Mouse (Mus musculus) Patski (cell line): ENCODE measurements around the gene Nup85. TPM values are rescaled to one million over a fixed set of nuclear protein-coding genes. Genes with fewer than 3 reads are reported as not detected.

Experiments used
- ATAC-seq: fragments of 100-300 bp; one replicate; pipeline ENCODE4 v1.8.0; 2021
- CTCF ChIA-PET: fragments of 350-600 bp; sonication (Branson Sonifier 250); formaldehyde crosslinking; loops from one replicate; lab custom pipeline; 2022; ENCODE audit warnings: inconsistent platforms; lab: Charles Lee
- POLR2A ChIA-PET: fragments of 350-600 bp; sonication (Branson Sonifier 250); formaldehyde crosslinking; loops from one replicate; lab custom pipeline; 2022; ENCODE audit warnings: antibody characterized with exemption, inconsistent platforms; lab: Charles Lee
- DNase-seq: peaks from one replicate; pipeline ENCODE4 v3.0.0-alpha.2; 2011; ENCODE audit warnings: low read depth, low spot score
- H3K27me3 ChIP-seq: fragments of 371-371 bp; one replicate; pipeline ENCODE4 v1.5.1; 2021
- CTCF ChIP-seq: fragments of 100-300 bp; IDR thresholded peaks from one replicate; pipeline ENCODE4 v1.5.1; 2021
- in situ Hi-C: fragments of 300-500 bp; cut with MboI; formaldehyde crosslinking; loops from 3 replicates; pipeline ENCODE4 v1.11.1; 2018; ENCODE audit warnings: low pct_unique_long_range_greater_than_20kb, mixed read lengths
- polyA plus RNA-seq: library from polyadenylated mRNA; unstranded; gene quantifications from one replicate; pipeline ENCODE4 v1.2.3, GENCODE M21; 2021

The Nup85 gene
- polyA plus RNA-seq, 1 experiment from 2014 or later: 78.9 TPM

GRCm38 (mm10) chr11:115534759-115535371, 29.4 kb upstream of the Nup85 start:
- in situ Hi-C loops: no loop called here
- DNase-seq (no peak), ATAC-seq (no peak)
- ChIA-PET CTCF (interaction anchor here (1.2 kb wide), 1 partner anchor 14 kb away, joined by 3 read pairs; no protein-coding TSS in a partner anchor), POLR2A (interaction anchor here (1.1 to 1.4 kb wide), 2 partner anchors 10 to 44 kb away, joined by 3 to 5 read pairs; partner anchors contain the start of gene Nt5c)
- TF ChIP-seq CTCF: no peak
- no peaks in the 10 kb centered on the region for H3K27me3 ChIP-seq

- ChIA-PET POLR2A (interaction anchor here (1.1 to 1.4 kb wide), 3 partner anchors 10 to 44 kb away, joined by 3 to 6 read pairs (median 5); partner anchors contain the start of genes Jpt1 and Nt5c), CTCF (interaction anchor here (1.2 kb wide), 1 partner anchor 15 kb away, joined by 3 read pairs; no protein-coding TSS in a partner anchor)
- no peaks in the 10 kb centered on the region for H3K27me3 ChIP-seq
- no peak for DNase-seq
- no peak for TF ChIP-seq CTCF
- in situ Hi-C loops: no loop called here
- peak; percentile 55 for ATAC-seq
These were observed 28.7 kb upstream of the Nup85 start for GRCm38 (mm10) chr11:115535401-115536037.

GRCm38 (mm10) chr11:115536038-115536681, 28.1 kb upstream of the Nup85 start, which contains the start of gene Sumo2:
Sumo2 (minus strand) TSS chr11:115536276.
- in situ Hi-C loops: no loop called here
- POLR2A ChIA-PET: interaction anchor here (1.4 kb wide), 1 partner anchor 22 kb away, joined by 6 read pairs; the partner anchor contains the start of gene Jpt1

GRCm38 (mm10) chr11:115536856-115537568, 27.2 kb upstream of the Nup85 start:
- DNase-seq (no peak), ATAC-seq (no peak)
- H3K27me3 ChIP-seq: no peaks in the 10 kb centered on the region
- in situ Hi-C loops: no loop called here
- CTCF ChIA-PET: no interaction called here
- POLR2A ChIA-PET: interaction anchor here (0.8 to 1.4 kb wide), 2 partner anchors 22 to 314 kb away, joined by 4 to 6 read pairs; partner anchors contain the start of gene Jpt1
- no peak for TF ChIP-seq CTCF

More at GRCm38 (mm10) chr11:115536038-115536681, 28.1 kb upstream of the Nup85 start, which contains the start of gene Sumo2:
- peak; percentile 70 for DNase-seq
- ATAC-seq: peak; percentile 54
- CTCF ChIA-PET: no interaction called here
- peak; percentile 43 for TF ChIP-seq CTCF
- no peaks in the 10 kb centered on the region for H3K27me3 ChIP-seq

GRCm38 (mm10) chr11:115538045-115538444, 26.2 kb upstream of the Nup85 start:
- in situ Hi-C loops: no loop called here
- H3K27me3 ChIP-seq: no peaks in the 10 kb centered on the region
- ChIA-PET POLR2A (no interaction called here), CTCF (interaction anchor here (1.2 kb wide), 1 partner anchor 12 kb away, joined by 5 read pairs; no protein-coding TSS in a partner anchor)
- peak; percentile 47 for TF ChIP-seq CTCF
- no peak for DNase-seq
- no peak for ATAC-seq

GRCm38 (mm10) chr11:115543571-115543970, 20.7 kb upstream of the Nup85 start:
- POLR2A ChIA-PET: interaction anchor here (0.6 kb wide), 1 partner anchor 1818 kb away, joined by 5 read pairs; no protein-coding TSS in a partner anchor
- H3K27me3 ChIP-seq: peaks cover 15% of the 10 kb centered on the region
- CTCF ChIA-PET: no interaction called here
- in situ Hi-C loops: no loop called here
- no peak for TF ChIP-seq CTCF
- DNase-seq: no peak
- ATAC-seq: no peak

- TF ChIP-seq CTCF: peak; percentile 69
- in situ Hi-C loops: no loop called here
- no peak for ATAC-seq
- POLR2A ChIA-PET: no interaction called here
- DNase-seq: no peak
- peaks cover 12% of the 10 kb centered on the region for H3K27me3 ChIP-seq
- CTCF ChIA-PET: interaction anchor here (0.7 to 0.8 kb wide), 2 partner anchors 9 to 20 kb away, joined by 3 to 5 read pairs; no protein-coding TSS in a partner anchor
These were observed 11.5 kb upstream of the Nup85 start for GRCm38 (mm10) chr11:115552783-115553182.

GRCm38 (mm10) chr11:115555717-115556116, 8.5 kb upstream of the Nup85 start:
- DNase-seq (no peak), ATAC-seq (no peak)
- ChIA-PET CTCF (no interaction called here), POLR2A (no interaction called here)
- no peak for TF ChIP-seq CTCF
- in situ Hi-C loops: loop anchor here (5.0 kb wide), 1 partner anchor 162 kb away; no protein-coding TSS in a partner anchor
- peaks cover 5% of the 10 kb centered on the region for H3K27me3 ChIP-seq

- in situ Hi-C loops: no loop called here
- POLR2A ChIA-PET: no interaction called here
- no peak for ATAC-seq
- no peak for TF ChIP-seq CTCF
- CTCF ChIA-PET: interaction anchor here (1.1 to 1.6 kb wide), 3 partner anchors 24 to 71 kb away, joined by 3 read pairs; partner anchors contain the start of gene Nt5c
- no peaks in the 10 kb centered on the region for H3K27me3 ChIP-seq
- no peak for DNase-seq
These were observed 828 bp upstream of the Nup85 start for GRCm38 (mm10) chr11:115563406-115563805.
